Mouse (Mus musculus) frontal cortex, postnatal 10 days (tissue): ENCODE results near the gene Smad3.

ENCODE experiments used
- DNase-seq, 2 experiments: peaks; one replicate each; pipeline ENCODE4 v3.0.0; 2022; ENCODE audit warnings: low spot score in 2 of 2, mixed read lengths in 1 of 2

Gene Smad3

DNA sequence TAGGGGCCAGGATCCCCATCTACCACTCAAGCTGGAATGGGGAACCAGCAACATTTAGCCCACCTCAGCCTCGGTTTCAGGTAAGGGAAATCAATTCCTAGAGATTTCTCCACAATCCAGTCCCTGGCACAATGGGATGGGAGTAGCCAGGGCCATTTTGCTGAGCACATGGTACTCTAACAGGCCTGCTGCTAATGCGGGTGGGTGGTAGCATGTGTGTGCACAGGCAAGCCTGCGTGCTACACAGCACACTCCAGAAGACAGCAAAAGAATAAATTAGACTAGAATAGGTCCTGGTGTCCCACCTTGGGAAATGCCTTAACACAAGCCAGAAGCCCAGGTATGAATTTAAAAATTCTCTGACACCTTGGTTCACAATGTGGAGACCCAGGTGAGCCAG is 10.8 kb downstream of the Smad3 start:
- no peak for DNase-seq

DNA sequence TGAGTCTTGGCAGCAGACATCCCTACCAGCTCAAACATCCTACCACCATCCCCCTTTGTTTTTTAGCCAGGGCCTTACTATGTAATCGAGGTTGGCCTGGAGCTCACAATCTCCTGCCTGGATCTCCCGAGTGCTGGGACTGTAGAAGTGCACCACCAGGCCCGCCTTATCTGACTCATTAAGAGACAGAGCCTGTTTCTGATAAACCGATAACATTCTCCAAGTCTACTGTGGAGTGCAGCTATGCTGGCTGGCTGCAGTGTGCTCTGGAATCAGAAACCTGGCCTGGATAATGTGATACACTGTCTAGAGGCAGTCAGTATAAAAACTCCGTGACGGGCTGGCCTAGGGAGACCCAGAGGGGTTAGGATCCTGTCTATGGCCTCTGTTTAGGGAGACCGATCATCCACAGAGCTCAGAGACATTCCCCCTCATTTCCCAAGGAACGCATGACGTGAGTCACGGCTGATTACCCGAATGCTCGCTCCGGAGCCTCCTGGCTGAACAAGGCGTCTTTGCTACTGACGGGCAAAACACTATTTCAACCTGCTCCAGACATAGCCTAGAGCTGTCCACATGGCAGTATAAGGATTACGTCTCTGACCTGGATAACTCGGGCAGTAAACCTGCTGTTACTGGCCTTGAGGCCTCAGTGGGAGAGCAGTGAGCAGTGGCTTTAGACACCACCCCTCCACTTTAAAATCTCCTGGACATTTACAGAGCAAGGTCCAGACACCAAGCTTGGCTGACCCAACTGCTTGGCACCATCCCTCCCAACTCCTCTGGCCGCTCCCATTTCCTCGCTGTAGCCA is 11.8 kb downstream of the Smad3 start:
- no peak for DNase-seq

DNA sequence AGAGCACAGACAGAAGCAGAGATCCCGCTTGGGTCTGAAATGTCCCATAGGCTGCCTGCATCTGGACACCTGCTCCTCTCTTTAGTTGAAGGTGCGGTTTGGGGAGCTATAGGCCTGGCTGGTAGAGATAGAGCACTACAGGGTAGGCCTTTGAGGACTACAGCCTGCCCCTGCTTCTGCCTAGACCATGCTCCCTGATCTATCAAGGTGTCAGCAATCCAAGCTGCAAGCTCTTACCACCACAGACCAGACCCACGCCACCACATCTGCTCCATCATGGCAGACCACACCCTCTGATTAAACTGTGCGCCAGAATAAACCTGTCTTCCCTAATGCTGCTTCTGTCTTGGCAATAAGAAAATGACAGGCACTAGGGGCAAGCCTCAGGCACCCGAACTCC is 13.2 kb downstream of the Smad3 start:
- no peak for DNase-seq

DNA sequence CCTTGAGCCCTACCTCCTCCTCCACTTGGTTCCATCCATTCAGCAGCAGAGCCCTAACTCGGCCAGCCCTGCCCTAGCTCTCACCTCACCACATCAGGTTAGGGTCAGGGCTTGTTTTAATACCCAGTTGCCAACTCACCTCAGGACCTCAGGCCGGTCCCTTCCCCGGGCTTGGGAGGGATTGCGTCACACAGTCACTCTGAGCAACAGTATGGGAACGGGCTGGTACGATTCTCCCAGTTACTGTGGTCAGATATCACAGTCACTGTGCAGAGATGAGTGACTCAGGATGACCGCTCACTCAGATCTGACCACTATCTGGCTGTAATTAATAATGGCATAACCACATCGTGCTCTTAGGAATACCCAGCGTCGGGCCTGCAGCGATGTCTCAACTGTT is 14.0 kb downstream of the Smad3 start:
- DNase-seq: no peak

DNA sequence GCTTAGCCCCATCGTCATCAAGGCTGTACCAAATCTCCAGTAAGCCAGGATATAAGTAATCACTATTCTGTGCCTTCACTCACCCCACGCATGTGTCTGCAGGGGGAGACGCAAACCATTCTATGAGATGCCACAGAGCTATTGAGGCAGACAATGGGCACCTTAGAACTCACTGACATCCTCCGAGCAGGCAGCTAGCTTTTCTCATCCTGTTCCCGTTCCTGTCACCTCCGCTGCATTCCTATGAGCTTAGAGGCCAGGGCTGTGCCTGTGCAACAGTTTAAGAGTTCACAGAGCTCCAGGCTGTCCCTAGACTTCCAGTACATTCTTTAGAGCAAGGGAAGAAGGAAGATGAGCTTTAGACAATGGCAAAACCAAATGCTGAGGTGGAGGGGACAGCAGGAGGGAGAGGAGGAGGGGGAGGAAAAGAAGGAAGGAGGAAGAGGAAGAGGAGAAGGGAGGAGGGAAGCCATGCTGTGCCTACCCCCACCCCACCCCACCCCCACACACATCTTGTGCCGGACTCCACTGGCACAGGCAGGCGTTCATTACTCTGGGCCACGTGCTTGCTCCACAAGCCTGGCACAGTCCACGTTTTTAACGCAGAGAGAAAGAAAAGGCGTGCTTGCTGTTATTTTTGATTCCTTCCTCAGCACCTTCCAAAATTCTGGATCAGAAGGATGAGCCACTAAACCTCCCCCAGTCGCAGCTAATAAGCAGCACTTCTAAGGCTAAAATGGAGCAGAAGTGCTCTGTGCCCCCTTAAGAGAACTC is 14.7 kb downstream of the Smad3 start:
- no peak for DNase-seq

DNA sequence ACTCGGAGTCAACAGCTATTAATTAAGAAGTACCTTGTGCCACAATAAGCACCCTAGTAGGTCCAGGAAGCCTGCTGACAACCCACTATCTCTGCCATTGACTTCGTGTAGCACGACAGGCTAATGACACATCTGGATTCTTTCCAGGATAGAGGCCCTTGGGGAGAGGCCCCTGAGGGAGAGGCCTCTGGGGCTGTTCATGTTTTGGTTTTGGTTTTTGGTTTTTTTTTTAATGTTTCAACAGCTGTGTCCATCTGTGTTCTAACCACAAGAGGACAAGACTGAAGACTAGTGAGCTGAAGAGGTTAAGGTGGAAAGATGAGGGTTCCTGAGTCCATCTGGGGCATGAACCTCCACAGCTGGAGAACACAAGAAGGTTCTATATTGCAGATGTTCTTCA is 15.5 kb downstream of the Smad3 start:
- DNase-seq: no peak

DNA sequence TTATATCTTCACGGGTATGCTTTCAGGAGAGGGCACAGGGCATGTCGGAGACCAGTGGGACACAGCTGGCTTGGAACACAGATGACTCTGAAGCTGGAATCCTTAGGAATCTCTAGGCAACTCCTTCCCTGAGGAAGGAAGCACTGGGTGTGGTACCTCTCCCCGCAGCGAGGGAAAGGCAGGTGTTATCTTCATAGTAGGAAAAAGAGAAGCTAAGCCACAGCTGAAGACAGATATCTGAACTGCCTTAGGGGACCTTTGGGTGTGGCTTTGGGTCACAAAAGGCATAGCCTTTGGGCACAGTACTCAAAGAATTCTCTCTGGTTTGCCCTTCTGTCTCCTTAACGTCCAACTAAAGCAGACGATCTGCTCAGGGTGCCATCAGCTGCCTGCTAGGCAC is 16.0 kb downstream of the Smad3 start:
- DNase-seq: no peak

DNA sequence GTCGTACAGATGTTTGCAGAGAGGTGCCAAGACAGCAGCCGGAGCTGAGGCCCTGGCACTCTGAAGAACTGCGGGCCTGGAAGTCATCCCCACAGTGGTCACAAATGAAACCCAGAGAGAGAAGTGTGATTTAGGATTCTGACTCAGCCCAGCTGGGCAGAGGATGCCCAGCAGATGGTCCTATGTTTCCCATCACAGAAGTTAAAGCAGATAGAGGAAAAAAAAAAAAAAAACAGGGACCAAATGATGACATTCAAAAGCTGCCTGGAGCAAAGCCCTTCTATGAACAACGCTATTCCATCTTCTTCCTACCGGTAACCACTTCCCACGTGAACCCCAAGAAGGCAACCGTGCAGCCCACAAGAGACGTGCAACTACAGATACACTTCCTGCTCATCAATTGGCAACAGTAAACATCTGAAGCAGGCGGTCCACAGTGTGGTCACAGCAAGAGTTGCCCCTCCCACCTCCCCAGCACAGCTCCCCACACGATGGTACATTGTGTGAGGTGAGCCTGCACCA is 17.4 kb downstream of the Smad3 start:
- no peak for DNase-seq

DNA sequence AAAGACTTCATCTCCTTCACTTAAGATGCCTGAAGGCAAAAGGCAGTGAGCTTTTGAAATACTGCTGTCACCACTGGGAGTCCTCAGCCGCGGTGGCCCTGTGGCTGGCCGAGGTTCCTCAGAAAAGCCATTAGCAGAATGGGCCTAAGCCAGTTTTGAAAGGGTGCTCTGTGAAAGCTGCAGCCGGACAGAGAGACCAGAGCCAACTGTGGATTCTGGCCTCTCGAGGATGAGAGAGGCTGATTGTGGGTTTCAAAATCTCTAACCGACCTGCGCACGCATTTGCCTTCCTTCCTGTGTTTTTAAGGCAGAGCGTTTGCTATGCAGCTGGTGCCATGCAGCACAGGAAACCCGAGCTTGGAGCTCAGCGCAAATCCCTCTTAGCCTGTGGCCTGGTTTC is 19.0 kb downstream of the Smad3 start:
- DNase-seq: no peak

DNA sequence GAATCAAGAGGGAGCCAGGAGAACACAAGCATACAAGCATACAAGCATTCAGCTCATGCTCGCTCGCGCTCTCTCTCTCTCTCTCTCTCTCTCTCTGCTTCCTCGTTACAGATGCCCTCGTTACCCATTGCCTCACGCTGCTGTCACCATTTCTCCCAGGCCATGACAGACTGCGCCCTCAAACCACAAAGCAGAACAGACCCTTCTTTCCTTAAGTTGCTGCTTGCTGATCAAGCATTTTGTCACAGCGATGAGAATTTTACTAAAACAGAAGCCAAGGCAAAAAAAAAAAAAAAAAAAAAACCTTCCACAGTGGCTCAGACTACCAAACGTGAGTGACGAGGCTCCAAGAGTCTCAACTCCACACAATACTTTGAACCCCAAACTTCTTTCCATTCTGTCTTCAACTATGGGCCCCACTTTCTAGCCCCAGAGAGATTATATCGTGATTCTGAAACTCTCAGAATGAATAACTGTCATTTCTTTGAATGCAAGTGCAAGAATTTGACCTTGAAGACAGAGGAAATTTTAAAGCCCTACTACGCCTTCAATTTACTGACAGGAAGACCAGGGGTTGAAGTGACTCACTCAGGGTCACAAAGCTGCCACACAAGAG is 19.6 kb downstream of the Smad3 start:
- no peak for DNase-seq

DNA sequence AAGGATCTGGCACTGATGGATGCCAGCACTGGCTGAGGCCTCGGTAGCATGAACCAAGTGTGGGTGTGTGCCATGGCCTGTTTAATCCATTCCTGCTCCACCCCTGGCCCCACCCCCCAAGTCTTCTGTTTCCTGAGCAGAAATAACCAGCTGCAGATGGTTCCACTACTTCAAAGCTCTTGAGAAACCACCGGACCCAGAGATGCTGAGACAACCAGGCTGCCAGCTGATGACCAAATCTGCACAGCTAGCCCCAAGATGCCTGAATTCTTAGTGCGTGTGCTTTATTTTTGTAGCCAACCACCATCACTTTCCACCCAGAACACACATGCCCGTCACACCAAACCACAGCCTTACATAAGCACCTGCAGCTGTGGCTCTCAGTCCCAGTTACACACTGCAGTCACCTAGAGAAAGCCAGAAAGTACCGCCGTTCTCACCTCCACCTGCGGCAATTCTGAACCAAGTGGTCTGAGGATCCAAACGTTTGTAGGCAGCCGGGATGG is 20.3 kb downstream of the Smad3 start:
- no peak for DNase-seq

DNA sequence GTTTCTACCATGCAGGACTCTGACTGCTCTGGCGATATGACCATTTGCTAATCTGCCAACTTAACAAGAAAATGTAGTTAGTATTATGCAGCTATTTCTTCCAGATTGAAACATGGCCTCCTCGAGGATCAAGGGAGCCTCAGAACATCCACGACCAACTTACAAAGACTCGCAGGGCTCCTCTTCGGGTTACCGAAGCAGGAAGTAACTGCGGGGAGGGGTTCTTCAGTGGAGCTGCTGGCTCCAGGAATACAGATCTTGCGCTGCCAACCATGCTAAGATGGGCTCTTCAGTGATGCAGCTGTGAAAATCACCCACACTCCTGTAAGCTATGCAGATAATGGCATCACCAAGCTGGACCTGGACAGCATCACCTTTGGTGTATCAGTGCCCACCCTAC is 23.5 kb downstream of the Smad3 start:
- no peak for DNase-seq

DNA sequence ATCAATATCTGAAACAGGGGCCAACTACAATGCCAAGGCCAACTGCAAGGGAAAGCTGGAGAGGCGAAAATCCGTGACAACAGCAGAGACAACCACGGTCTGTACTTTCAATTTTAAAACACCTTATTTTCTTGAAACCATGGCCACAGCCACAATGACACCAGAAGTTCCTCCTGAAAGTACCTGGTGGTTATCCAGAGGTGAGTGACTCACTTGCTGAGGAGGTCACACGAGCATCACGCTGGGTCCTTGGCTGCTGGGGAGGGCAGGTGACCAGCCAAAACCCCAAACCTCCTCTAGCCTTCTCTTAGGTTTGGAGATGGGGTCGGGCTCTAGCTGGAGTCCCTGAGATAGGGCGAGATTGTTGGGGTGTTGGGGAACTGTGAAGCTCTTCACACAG is 25.1 kb downstream of the Smad3 start:
- DNase-seq: no peak

DNA sequence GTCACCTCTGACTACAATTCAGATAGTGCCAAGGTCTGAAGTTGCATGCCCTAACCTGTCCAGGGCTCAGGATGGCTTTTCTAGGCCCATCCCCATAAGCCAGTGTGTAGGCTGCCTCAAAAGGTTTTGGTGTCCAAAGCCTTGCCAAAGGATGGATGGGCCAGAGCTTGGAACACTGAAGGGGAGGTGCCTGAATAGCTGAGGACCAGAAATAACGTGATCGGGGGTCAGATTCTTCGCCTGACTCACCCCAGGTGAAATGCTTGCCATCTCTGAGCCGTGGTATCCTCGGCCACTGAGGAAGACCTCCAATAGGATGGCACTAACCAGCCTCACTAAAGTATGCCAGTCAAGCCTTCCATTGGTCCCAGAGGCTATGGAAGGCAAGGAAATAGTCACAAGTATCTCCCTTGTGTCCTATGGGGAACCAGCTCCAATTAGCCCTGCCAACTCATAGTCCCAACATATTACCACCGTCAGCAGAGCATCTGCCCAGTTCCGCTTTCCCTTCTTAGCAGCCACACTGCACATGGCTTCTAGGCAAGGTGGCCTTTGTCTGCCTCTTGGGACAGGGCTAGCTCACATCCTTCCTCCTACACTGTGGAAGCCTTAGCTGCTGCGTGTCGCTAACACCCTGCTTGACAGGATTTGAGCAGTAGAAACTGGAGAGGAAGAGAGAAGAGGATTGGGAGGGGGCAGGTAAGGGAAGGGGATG is 26.5 kb downstream of the Smad3 start:
- DNase-seq: no peak

DNA sequence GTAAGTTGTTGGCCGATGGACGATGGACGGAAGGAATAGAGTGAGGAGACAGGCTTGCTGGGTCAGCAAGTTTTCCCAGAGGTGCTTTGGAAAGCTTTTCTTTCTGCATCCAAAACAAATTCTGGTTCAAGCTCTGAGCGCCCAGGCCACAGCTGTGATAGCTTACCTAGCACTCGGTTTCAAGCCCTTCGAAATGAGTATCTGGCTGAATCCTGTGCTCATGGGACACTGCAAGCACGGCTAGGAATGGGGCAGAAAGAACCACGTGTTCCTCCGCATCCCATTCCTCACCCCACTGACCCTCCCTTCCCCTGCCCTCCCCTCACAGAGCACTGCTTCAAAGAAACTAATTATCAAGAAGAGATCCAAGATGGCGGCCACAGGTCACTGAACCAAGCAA is 28.8 kb downstream of the Smad3 start:
- DNase-seq: no peak

DNA sequence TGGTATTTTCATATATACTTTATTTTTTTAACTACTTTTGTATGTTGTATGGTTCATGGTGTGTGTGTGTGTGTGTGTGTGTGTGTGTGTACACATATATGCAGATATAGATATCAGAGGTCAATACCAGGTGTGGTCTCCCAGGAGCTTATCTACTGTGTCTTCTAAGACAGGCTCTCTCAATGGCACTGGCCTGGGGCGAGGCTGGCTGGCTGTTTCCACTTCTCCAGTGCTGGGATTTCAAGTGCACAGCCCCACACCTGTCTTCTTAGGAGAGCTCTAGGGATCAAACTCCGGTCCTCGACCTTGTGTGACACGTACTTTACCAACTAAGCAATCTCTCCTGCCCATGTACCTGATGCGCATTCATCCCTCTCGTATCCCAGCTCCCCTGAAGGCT is 30.7 kb downstream of the Smad3 start:
- no peak for DNase-seq

DNA sequence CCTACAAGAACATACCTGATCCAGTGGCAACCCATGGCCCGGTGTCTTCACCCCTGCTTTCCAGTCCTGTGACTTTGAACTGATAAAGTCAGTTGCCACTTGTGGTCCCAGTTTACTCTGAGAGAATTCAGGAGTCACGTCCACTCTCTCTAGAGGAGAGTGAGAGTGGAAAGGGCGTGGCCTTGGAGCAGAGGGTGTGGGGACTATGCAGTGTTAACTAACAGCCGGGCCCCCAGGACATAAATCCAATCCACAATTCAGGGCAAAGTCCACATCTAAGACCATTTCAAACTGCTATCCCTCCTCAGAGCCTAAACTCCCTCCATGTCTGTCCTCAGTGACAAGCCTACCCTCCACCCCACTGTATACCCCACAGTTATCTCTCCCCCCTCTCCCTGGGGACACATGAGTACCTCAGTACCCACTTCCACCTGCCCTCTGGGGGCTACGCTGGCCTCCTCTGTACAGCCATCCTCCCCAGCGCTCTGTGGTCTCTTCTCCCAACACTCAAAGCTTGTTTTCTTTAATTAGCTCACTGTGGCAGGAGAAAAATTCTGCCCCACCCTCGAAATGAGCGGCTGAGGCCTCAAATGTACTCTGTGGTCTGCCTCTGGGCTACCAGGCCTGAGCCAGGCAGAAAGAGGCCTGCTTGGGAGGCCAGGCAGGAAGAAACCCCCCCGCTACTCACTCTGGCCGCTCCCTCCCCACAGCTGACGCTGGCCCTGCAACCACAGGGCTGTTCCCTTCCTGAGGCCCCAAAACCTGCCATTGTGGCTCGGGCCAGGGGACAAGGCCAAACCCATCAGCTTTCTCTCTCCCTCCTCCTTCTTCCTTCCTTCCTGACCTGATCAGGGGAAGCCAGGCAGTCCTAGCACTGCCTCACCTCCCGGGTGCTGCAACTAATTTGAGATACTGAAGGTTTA is 31.4 kb downstream of the Smad3 start:
- DNase-seq: no peak

DNA sequence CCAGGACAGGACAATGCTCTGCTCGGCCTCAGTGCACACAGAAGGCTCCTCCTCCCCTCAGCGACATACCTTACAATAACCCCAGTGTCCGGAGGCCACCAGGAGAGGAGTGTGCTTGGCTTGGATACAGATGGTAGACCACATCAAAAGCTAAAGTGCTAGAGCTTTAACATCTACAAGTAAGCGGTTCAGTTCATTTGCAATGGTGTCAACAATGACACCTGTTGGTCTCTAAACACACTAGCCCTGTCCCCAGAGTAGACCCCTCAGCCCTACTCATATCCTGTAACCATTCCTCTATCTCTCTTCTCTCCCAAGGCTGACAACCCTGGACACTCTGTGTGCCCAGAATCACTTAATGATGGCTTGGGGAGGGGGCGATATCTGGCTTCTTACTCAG is 33.0 kb downstream of the Smad3 start:
- DNase-seq: no peak

DNA sequence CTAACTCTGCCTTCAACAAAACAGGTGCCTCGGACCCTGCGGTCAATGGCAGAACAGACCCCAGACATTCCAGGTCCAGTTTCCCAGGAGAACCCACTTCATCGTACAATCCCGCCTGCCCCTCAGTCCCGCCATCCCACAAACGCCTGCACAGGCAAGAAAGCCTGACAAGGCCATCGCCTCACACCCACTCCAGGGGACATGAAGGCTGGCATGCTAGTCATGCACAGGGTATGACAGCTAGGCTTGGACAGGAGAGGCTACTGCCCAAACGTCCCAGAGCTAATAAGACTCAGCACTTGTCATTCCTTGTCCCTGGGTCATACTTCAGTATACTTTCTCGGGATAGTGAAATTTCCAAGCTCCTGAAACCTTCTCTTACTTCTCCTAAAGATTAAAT is 34.9 kb downstream of the Smad3 start:
- no peak for DNase-seq

DNA sequence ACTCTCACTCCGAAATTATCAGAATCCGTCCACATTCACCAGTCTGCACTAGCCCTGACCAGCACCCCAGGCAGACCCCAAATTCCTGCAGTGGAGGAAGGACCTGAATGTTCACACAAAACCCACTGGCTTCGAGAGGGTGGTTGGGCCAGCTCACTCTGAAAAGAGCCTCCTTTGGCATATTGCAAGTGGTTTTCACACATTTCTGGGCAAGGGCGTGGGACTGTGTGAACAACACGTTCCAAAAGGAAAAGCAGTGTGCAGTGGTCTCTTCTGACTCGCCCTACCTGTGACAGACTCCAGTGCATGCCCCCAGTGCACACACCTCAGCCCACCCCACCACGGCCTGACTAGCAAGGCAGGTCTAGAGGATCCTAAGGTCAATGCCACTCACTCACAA is 35.4 kb downstream of the Smad3 start:
- DNase-seq: no peak
